Mouse (Mus musculus) hindbrain, postnatal 0 days (tissue): ENCODE data around the gene Kif1bp. TPM values are rescaled to one million over a fixed set of nuclear protein-coding genes. Genes with fewer than 3 reads are reported as not detected.

ENCODE experiments used
- ATAC-seq: fragments of 200-750 bp; cut with Nextera tagmentation; 2 replicates; pipeline ENCODE4 v1.8.0; 2017; ENCODE audit warnings: mild to moderate bottlenecking, moderate TSS enrichment, moderate library complexity
- DNase-seq: peaks from one replicate; pipeline ENCODE4 v3.0.0-alpha.2; 2015; ENCODE audit warnings: low spot score
- H3K27ac ChIP-seq: fragments of 300-500 bp; sonication (generic); 2 replicates; pipeline ENCODE4 v1.5.1; 2014; ENCODE audit warnings: mild to moderate bottlenecking
- H3K27me3 ChIP-seq: fragments of 300-500 bp; sonication (generic); 2 replicates; pipeline ENCODE4 v1.6.1; 2014; ENCODE audit warnings: low read length, mixed read lengths; ENCODE audit not compliant: insufficient read depth
- H3K36me3 ChIP-seq: fragments of 300-500 bp; sonication (generic); 2 replicates; pipeline ENCODE4 v1.6.1; 2014; ENCODE audit warnings: low read length, mixed read lengths; ENCODE audit not compliant: insufficient read depth
- H3K4me1 ChIP-seq: fragments of 300-500 bp; sonication (generic); 2 replicates; pipeline ENCODE4 v1.6.1; 2014; ENCODE audit warnings: antibody characterized with exemption, low read length, mixed read lengths; ENCODE audit not compliant: insufficient read depth
- H3K4me2 ChIP-seq: fragments of 300-500 bp; sonication (generic); 2 replicates; pipeline ENCODE4 v1.6.1; 2014; ENCODE audit warnings: low read depth, mild to moderate bottlenecking, low read length, moderate library complexity, mixed read lengths
- H3K4me3 ChIP-seq: fragments of 300-500 bp; sonication (generic); 2 replicates; pipeline ENCODE4 v1.5.1; 2014; ENCODE audit warnings: low read length
- H3K9ac ChIP-seq: fragments of 300-500 bp; sonication (generic); replicated peaks from 2 replicates; pipeline ENCODE4 v1.6.1; 2014; ENCODE audit warnings: mild to moderate bottlenecking, low read length, moderate library complexity, mixed read lengths
- H3K9me3 ChIP-seq: fragments of 300-500 bp; sonication (generic); 2 replicates; pipeline ENCODE4 v1.6.1; 2016; ENCODE audit warnings: low read length, mixed read lengths
- CTCF ChIP-seq: IDR thresholded peaks from 2 replicates; pipeline ENCODE4 v1.5.1; 2016; ENCODE audit warnings: antibody characterized with exemption, control low read depth, low read depth
- whole genome bisulfite sequencing: fragments of 180-500 bp; shearing (Covaris S2); extraction: QIAGEN DNeasy Blood & Tissue Kit; methylation state at CpG from one replicate; pipeline ENCODE4 v1.1.7; 2014; 5-methylcytosine and 5-hydroxymethylcytosine counted together
- polyA plus RNA-seq: library from polyadenylated mRNA; unstranded; fragments of >200 nt; fragmentation: Nextera tagmentation; extraction: Ambion mirVana; gene quantifications from 2 replicates; pipeline ENCODE4 v1.2.1, GENCODE M21; 2015
- total RNA-seq: library from RNA; depleted of rRNA; stranded (reverse); fragments of >200 nt; gene quantifications from 2 replicates; pipeline ENCODE4 v1.2.3, GENCODE M21; 2014; rRNA removed

Kif1bp gene
- 78.2 and 99.3 TPM in 2 replicates for total RNA-seq
- polyA plus RNA-seq, result 69.6 and 71.2 TPM in 2 replicates

- 6% methylated on average over 33 of the region's 33 CpGs for WGBS
- H3K36me3 ChIP-seq, result peaks cover 50% of the 10 kb centered on the region
- TF ChIP-seq CTCF, result no peak
Measured at GRCm38 (mm10) chr10:62578338-62579100, at the start of gene Kif1bp. TSS of gene Kif1bp (minus strand) at chr10:62578457.

GRCm38 (mm10) chr10:62604161-62604560, 25.9 kb upstream of the Kif1bp start:
- 90% methylated on average over 3 of the region's 3 CpGs for WGBS
- no peak overlapping the region for H3K9ac ChIP-seq
- H3K27ac ChIP-seq, result no peak overlapping the region
- H3K4me2 ChIP-seq, result no peak overlapping the region
- no peaks in the 10 kb centered on the region; the same call in 1 of the 2 replicates for H3K4me1 ChIP-seq
- no peaks in the 10 kb centered on the region for H3K27me3 ChIP-seq
- TF ChIP-seq CTCF, result no peak
- ATAC-seq (no peak), DNase-seq (no peak)
- no peaks in the 10 kb centered on the region for H3K9me3 ChIP-seq
- H3K36me3 ChIP-seq, result no peaks in the 10 kb centered on the region
- no peak overlapping the region for H3K4me3 ChIP-seq

More at GRCm38 (mm10) chr10:62578338-62579100, at the start of gene Kif1bp:
- Histone ChIP-seq H3K9ac (peak within 1 kb of the TSS; percentile 82), H3K9me3 (no peaks in the 10 kb centered on the region), H3K4me3 (peak within 1 kb of the TSS; percentile 92), H3K27me3 (no peaks in the 10 kb centered on the region), H3K27ac (peak within 1 kb of the TSS; percentile 86), H3K4me2 (peak within 1 kb of the TSS; percentile 86), H3K4me1 (peaks cover 12% of the 10 kb centered on the region)
- ATAC-seq (peak; percentile 99), DNase-seq (peak; percentile 99)

GRCm38 (mm10) chr10:62603233-62604030, 25.2 kb upstream of the Kif1bp start:
- Histone ChIP-seq H3K4me2 (no peak overlapping the region), H3K4me3 (no peak overlapping the region), H3K4me1 (no peaks in the 10 kb centered on the region; the same call in 1 of the 2 replicates), H3K9me3 (no peaks in the 10 kb centered on the region), H3K27me3 (no peaks in the 10 kb centered on the region), H3K36me3 (0 out of 2 replicates have a peak, but pooled peaks cover under 1% of the 10 kb centered on the region), H3K9ac (no peak overlapping the region), H3K27ac (no peak overlapping the region)
- no peak for ATAC-seq
- WGBS, result 91% methylated on average over 12 of the region's 12 CpGs
- no peak for TF ChIP-seq CTCF
- DNase-seq, result no peak

GRCm38 (mm10) chr10:62602177-62603040, 24.2 kb upstream of the Kif1bp start, which contains the start of gene Ddx21:
TSS of gene Ddx21 (minus strand) at chr10:62602281.
- peak; percentile 99 for ATAC-seq
- 7% methylated on average over 53 of the region's 53 CpGs for WGBS
- peak; percentile 96 for DNase-seq
- H3K4me1 ChIP-seq, result no peaks in the 10 kb centered on the region; the same call in 1 of the 2 replicates
- peak within 1 kb of the TSS; percentile 71 for H3K4me3 ChIP-seq
- no peaks in the 10 kb centered on the region for H3K9me3 ChIP-seq
- H3K4me2 ChIP-seq, result peak within 1 kb of the TSS; percentile 92
- no peak for TF ChIP-seq CTCF
- peak within 1 kb of the TSS; percentile 69 for H3K27ac ChIP-seq
- no peaks in the 10 kb centered on the region for H3K27me3 ChIP-seq
- peak within 1 kb of the TSS; percentile 61 for H3K9ac ChIP-seq
- H3K36me3 ChIP-seq, result peaks cover 11% of the 10 kb centered on the region

- no peak for DNase-seq
- ATAC-seq, result peak; percentile 81
- under 1% methylated on average over 23 of the region's 23 CpGs for WGBS
- peak overlapping the region; percentile 71 for H3K4me3 ChIP-seq
- H3K9me3 ChIP-seq, result no peaks in the 10 kb centered on the region
- peak overlapping the region; percentile 92 for H3K4me2 ChIP-seq
- H3K27me3 ChIP-seq, result no peaks in the 10 kb centered on the region
- TF ChIP-seq CTCF, result no peak
- peak overlapping the region; percentile 61 for H3K9ac ChIP-seq
- peak overlapping the region; percentile 69; the same call in 1 of the 2 replicates for H3K27ac ChIP-seq
- H3K36me3 ChIP-seq, result peaks cover 14% of the 10 kb centered on the region
- no peaks in the 10 kb centered on the region; the same call in 1 of the 2 replicates for H3K4me1 ChIP-seq
Measured at GRCm38 (mm10) chr10:62601833-62602176, 23.5 kb upstream of the Kif1bp start.
